Mouse (Mus musculus) gastrocnemius, postnatal 10 days (tissue): ENCODE data around the gene Rab11fip4. TPM values are rescaled to one million over a fixed set of nuclear protein-coding genes. Genes with fewer than 3 reads are reported as not detected.

Experiments
- DNase-seq: peaks from one replicate; pipeline ENCODE4 v3.0.0; 2021; ENCODE audit warnings: mixed read lengths
- microRNA-seq, 2 experiments: library from miRNA; unstranded; fragments of <30 nt; microRNA quantifications; one replicate each; pipeline ENCODE4 v1.2.0; 2021
- total RNA-seq, 2 experiments: library from RNA; stranded (reverse); gene quantifications; 2 replicates each; pipeline ENCODE4 v1.2.3; 2021

Gene Rab11fip4
- total RNA-seq, 2 experiments from 2014 or later: 0.80 to 1.6 TPM

GRCm38 (mm10) chr11:79738725-79739558, 147.9 kb downstream of the Rab11fip4 start:
- DNase-seq: peak; percentile 68

- no peak for DNase-seq
Measured at GRCm38 (mm10) chr11:79740740-79741512, 149.9 kb downstream of the Rab11fip4 start.

GRCm38 (mm10) chr11:79746552-79747102, 155.6 kb downstream of the Rab11fip4 start:
- DNase-seq: no peak

Small RNA genes lying within 50 kb of the gene (microRNA-seq; reads per million reads assigned to microRNA genes)
- gene Mir193a (42.6 to 71.8 reads per million in 2 experiments), gene Mir365-2 (4.3 to 5.7 reads per million in 2 experiments)

Other genes with a start within 250 kb of the Rab11fip4 start
- under 1 TPM; 0.09 to 0.11 TPM for gene Omg, start 87.1 kb upstream of the Rab11fip4 start, total RNA-seq
- 1 to 10 TPM in 1 of 2 experiments, under 1 TPM in 1; 0.87 to 2.2 TPM for gene Evi2b, start 67.5 kb upstream of the Rab11fip4 start, total RNA-seq
- gene Evi2, start 60.6 kb upstream of the Rab11fip4 start, total RNA-seq: under 1 TPM in 1 of 2 experiments, not detected in 1; 0.20 TPM
- gene Evi2a, start 60.6 kb upstream of the Rab11fip4 start, total RNA-seq: 1 to 10 TPM; 2.4 to 4.3 TPM